Mouse (Mus musculus): Measurements from ENCODE around the gene Tbc1d9b.
"Not testable (repeated sequence)": the region's sequence is repeated elsewhere in the genome, so short reads cannot be mapped to it uniquely, and the experiment has no call there.

The Tbc1d9b gene

DNA sequence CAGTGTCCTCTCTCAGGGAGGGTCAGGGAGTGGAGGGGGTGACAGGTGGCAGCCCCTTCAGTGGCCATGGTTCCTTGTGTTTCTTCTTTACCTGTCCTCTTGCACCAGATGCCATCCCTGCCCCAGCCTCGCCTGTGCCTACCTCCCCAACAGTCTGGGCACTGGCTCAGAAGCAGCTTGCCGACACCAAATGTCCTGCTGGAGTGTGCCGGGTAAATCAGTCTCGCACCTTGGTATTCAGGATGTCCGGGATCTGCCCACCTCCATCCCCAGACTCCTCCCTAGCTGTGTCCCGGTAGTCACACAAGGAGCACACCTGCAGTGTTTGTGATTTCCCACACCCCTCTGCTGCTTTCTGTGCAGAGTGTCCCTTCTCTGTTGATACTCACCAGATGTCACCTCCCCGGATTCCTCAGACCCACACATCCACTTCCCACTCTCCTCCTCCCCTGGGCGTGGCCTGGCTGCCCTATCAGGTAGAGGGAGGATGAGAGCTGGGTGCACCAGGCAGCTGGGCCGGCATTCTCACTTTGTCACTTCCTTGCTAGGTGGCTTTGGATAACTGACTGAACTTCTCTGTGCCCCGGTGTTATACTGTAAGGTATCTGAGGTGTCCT lies 7.1 kb downstream of the Tbc1d9b start:
- DNase-seq (ENCODE audit: low read depth): no peak

DNA sequence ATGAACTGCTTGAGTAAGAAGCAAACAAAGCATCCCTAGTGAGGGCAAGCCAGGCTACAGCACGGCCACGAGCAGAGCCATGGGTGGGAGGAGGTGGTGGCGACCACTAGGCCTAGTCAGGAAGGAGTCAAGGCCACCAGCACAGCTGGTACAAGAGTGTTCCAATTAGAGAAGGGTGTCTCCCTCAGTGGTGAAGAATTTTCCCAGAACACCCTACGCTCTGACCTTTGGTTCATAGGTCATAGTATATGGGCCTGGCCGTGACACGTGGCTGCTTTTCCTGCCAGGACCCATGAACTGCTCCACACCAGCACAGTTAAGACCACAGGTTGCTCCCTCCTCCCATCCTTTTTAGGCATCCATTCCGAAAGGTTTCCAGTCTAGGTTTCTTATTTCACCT lies 8.4 kb downstream of the Tbc1d9b start:
- no peak for DNase-seq (ENCODE audit: low read depth)

DNA sequence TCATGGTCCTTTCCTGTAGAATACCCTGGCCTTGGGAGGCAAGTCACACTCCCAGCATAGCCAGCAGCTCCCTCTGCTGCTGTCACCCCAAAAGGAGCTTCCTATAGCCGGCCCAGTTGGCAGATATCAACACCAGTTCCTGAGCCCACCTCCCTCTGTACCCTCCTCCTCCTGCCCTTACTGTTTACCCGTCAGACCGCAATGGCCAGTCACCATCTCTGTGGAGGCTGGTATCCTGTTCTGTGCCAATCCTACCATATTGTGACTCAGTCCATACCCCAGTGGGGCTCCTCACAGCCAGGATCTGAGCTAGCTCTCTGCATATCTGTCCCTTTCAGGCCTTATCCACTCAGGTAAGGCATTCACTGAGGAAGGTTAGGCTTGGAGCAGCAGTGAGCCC lies 14.3 kb downstream of the Tbc1d9b start:
- no peak for DNase-seq (ENCODE audit: low read depth)

DNA sequence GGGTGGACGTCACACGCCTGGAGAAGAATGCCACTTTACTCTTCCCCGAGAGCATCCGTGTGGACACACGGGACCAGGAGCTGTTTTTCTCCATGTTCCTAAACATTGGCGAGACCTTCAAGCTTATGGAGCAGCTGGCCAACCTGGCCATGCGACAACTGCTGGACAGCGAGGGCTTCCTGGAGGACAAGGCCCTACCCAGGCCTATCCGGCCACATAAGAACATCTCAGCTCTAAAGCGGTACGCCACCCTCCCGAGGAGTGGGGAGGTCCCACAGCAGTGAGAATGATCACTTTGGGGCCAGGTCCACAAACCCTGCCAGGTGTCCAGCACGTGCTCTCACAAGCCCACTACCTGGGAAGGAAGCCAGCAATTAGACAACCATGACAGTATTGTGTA lies 14.9 kb downstream of the Tbc1d9b start:
- DNase-seq (ENCODE audit: low read depth): no peak

DNA sequence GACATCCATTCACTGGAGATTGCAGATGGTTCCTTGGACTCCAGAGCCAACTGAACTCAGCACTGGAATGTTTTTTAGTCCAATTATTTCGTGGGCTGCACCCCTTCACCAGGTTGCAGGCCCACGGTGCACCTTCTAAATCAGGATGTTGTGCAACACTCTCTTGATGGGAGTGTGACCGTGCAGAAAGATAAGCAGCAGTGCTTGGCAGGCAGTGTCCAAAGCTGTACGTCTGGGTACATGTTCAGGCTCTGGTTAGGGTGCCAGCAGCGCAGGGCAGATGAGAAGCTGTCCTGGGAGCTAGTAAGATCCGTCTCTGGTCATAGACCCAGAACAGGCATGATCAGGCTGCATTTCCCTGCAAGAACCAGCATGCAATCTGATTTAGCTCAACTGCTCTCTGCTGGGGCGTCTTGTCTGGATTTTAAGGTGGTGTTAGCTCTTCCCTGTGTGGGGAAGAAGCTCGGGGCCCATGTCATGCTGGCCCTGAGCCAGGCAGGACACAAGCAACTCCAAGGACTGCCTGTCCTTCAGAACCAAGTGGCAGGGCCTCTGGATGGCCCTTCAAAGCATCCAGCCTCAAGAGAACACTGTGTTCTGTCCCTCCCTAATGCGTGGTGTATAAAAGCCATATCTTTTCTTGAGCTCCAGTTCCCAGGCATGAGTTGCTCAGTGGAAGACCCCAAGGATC lies 16.2 kb downstream of the Tbc1d9b start:
- DNase-seq (ENCODE audit: low read depth): no peak

DNA sequence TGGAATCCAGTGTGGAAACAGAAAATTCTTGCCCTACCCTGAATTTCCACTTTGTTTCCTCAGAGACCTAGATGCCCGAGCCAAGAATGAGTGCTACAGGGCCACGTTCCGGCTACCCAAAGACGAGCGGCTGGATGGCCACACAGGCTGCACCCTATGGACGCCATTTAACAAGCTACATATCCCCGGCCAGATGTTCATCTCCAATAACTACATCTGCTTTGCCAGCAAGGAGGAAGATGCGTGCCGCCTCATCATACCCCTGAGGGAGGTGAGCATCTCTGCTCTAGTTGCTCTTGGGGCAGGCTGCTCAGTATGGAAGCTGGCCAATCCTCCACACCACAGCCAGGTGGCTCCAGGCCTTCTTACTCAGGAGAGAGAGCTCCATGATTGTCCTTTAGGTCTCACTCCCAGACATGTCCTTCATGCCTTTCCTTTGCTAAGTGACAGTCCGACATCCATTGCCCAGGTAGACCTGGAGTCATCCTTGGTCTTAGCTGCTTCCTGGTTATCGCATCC lies 16.8 kb downstream of the Tbc1d9b start:
- no peak for DNase-seq (ENCODE audit: low read depth)

DNA sequence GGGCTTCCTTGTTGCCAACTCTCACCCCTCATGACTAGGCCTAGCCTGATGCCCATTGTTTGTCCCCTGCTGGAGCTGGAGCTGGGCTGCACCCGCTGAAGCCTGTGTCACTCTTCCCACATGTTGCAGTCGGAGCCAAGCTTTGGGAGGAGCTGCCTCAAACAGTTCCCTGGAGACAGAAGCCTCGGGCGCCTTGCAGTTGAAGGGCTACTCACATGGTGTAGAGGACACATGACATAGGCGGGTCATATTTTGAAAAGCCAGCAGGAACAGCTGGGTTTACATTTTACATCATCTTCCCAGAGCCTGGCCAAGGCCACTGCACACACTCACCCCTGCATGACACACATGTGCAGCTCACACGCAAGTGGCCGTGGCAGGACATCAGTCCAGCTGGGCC lies 18.0 kb downstream of the Tbc1d9b start:
- no peak for DNase-seq (ENCODE audit: low read depth)

DNA sequence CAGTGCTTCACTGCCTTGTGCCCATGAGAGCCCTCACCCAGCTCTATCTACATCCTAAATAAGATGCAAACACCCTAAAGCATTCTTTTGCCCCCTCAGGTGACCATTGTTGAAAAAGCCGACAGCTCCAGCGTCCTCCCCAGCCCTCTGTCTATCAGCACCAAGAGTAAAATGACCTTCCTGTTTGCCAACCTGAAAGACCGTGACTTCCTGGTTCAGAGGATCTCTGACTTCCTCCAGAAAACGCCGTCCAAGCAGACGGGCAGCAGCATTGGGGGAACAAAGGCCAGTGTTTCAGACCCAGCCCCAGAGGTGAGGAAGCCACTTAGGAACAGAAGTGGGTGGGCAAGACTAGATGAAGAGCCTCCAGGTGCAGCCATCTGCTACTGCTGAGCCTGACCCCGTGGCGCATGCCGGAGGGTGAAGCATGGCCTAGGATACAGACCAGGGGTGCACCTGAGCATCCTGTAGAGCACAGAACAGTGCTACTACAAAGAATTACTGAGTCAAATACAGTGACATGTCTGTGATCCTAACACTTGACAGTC lies 18.5 kb downstream of the Tbc1d9b start:
- no peak for DNase-seq (ENCODE audit: low read depth)

DNA sequence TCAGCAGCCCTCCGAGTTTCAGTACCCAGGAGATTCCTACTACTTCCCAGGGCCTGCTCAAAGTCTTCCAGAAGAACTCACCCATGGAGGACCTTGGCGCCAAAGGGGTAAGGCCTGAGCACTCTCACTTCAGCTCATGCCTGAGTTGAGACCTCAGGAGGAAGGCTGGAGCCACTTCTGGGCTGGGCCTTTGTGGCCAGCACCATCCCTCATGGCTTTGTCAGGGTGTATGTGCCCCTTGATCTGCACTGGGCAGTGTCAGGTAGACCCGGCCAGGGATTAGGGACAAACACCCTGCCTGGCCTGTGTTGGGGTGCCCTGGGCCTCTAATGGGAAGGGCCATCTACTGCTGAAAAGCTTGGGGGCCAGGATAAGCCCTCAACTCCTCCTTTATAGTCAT lies 20.2 kb downstream of the Tbc1d9b start:
- DNase-seq (ENCODE audit: low read depth): no peak

DNA sequence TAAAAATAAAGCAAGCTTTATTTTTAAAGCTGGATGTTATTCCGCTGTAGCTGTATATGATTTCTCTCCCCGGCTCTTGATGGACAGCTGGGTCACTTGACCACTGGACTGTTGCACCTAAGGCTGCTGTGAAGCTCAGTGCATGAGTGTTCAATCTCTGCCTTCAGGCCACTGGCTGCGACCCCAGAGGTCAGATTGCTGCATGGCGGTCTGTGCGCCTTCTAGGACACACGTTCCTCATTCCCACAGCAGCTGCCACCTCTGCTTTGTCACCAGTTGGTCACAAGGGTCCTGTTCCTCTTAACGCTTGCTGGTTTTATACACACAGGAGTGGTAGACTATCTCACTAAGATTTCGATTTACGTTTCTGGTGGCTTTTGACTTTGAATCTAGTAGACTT lies 23.0 kb downstream of the Tbc1d9b start:
- DNase-seq (ENCODE audit: low read depth): no peak

DNA sequence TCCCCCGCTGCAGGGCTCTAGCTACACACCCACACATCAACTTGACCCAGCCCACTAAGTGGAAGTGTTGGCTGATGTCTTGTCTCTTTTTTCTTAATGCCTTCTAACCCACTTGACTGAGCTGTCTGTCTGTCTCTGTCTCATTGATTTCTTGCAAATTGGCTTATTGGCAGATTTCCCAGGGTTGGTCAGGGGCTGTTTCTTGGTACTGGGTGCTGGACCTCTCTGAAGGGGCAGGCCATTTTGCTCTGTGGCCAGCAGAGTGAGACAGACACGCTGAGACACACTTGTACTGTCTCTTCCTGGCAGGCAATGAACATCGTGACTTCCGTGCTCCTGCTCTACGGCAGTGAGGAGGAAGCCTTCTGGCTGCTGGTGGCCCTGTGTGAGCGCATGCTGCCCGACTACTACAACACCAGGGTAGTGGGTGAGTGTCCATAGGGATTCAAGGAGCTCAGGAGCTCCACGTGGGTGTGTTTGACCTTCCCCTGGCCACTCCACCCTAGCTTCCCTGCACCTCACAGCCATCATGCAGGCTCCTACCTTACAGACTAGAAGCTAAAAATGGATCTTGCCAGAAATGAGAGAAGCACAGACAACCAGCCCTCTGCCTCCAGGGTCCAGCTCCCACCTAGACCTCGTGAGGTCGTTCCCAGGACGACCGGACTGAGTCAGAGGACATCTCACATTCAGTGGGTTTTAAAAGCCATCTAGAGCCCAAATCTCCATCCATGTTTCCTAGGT lies 23.8 kb downstream of the Tbc1d9b start:
- DNase-seq (ENCODE audit: low read depth): no peak

DNA sequence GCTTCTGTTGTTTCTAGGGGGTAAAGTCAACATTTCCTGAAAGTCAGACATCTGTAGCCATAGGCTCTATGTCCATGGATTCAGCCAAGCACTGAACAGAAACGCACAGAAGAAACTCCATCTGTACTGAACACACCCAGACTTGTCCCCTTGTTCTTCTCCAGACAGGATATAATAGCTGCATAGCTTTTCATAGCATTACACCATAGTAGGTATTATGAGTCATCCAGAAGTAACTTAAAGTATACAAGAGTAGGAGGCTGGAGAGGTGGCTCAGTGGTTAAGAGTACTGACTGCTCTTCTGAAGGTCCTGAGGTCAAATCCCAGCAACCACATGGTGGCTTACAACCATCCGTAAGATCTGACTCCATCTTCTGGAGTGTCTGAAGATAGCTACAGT lies 24.6 kb downstream of the Tbc1d9b start:
- DNase-seq (ENCODE audit: low read depth): no peak

DNA sequence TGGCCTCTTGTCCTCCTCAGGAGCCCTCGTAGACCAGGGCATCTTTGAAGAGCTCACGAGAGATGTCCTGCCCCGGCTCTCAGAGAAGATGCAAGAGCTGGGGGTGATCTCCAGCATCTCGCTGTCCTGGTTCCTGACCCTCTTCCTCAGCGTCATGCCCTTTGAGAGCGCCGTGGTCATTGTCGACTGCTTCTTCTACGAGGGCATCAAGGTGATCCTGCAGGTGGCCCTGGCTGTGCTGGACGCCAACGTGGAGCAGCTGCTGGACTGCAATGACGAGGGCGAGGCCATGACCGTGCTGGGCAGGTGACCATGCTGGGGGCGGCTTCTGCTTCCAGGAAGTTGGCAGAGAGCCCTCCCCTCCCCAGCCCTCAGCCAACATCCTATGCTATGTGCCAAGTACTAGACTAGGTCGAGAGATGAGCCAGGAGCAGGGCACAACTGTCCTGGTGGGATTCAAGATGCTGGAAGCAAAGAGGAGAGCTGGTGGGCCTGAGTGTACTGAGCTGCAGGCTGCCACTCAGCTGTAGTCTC lies 25.6 kb downstream of the Tbc1d9b start:
- DNase-seq (ENCODE audit: low read depth): no peak

DNA sequence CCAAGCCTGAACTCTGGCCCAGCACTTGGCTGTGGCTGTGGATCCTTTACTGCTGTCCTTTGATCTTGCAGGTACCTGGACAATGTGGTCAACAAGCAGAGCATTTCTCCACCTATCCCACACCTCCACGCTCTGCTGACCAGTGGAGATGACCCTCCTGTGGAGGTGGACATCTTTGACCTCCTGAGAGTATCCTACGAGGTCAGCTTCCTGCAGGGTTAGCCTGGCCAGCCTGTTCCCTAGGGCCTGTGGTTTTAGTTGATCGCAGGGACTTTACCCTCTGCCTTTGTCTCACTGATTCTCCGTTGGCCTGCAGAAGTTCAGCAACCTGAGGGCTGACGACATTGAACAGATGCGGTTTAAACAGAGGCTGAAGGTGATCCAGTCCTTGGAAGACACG lies 27.1 kb downstream of the Tbc1d9b start:
- DNase-seq (ENCODE audit: low read depth): no peak

DNA sequence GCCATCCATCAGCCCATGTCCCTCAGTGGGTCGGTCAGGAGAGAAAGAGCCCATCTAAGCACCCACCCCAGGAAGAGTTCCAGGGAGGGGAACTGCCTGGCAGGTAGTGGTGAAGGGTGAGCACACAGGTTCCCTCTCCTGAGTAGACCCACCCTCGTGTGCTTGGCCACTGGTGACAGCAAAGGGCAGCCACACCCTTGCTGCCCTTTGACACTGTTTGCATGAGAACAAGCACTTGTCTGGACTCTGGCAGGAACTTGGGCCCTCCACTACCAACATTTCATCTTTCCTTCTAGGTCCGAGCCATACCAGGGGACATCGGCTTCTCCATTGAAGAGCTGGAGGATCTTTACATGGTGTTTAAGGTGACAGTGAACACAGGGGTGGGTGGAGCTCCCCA lies 28.2 kb downstream of the Tbc1d9b start:
- no peak for DNase-seq (ENCODE audit: low read depth)

DNA sequence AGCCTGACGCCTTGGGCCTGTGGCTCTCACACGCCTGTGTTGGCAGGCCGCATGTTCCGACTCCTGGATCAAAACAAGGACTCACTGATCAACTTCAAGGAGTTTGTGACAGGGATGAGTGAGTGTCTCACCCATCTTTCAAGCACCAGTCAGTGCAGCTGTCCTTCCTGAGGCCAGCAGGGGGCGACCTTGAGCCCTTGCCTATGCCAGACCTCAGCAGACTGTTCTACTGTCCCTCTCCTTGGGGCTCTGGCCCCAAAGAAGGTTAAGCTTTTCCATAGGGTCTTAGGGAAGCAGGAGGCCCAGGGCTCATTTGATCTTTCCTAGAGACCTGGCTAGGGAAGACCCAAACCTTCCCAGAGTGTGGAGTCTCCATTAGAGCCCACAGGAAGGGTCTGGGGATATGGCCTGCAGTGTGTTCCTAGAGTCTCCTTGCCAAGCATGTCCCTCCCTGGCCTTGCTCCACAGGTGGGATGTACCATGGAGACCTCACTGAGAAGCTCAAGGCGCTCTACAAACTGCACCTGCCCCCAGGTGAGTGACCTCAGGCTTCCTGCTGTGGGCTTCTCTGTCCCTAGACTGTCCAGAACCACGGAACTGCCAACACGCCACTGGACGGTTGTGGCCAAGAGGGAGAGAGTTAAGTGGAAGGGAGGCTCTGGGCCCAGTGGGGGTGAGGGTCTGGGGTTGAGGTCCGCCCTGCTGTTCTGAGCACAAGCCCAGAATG lies 30.5 kb downstream of the Tbc1d9b start:
- DNase-seq (ENCODE audit: low read depth): peak; percentile 50

DNA sequence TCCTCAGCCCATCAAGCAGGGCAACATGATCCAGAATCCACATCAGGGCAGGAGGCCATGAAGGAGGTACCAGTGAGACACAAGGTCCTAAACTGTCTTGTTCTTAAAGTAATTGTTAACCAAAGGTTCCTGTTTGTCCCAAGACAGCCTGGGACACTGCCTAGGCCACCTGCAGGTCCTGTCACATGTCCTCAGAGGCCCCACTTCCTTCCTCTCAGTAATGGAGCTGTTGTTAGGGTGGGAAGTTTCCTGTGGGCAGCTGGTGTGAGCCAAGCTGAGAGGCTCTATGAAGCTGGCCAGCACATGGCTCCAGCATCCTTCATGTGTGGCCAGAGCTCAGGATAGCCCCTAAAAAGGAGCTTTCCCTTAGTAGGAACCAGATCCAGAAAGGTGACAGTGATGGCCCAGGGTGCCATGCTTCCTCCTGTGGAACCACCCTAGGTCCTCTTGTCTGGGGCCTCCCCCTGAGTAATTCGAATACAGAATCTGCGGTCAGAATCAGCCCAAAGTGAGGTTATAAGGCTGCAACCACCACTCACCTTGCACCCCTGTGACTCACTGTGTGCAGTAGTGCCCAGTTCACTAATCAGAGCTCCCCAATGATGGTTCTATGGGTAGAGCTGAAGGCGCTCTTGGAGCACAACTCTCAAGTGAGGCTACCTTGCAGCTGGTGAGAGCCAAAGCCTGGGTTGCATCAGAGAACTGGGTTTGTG lies 31.3 kb downstream of the Tbc1d9b start:
- DNase-seq (ENCODE audit: low read depth): no peak

DNA sequence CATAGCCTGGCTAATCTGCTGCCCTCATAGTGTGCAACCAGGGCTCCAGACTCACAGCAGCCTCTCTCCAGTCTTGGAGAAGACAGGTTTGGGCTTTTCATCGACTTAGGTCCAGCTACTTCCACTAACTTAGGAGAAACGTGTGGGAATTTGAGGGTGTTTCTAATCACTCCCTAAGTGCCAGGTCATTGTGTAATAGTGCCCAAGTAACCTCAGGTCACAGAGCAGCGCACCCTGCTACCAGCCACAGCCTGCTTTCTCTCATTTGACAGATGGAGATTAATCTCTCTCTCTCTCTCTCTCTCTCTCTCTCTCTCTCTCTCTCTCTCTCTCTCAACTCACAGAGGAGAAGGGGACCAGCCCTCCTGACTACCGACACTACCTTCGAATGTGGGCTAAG lies 37.2 kb downstream of the Tbc1d9b start:
- no peak for DNase-seq (ENCODE audit: low read depth)

DNA sequence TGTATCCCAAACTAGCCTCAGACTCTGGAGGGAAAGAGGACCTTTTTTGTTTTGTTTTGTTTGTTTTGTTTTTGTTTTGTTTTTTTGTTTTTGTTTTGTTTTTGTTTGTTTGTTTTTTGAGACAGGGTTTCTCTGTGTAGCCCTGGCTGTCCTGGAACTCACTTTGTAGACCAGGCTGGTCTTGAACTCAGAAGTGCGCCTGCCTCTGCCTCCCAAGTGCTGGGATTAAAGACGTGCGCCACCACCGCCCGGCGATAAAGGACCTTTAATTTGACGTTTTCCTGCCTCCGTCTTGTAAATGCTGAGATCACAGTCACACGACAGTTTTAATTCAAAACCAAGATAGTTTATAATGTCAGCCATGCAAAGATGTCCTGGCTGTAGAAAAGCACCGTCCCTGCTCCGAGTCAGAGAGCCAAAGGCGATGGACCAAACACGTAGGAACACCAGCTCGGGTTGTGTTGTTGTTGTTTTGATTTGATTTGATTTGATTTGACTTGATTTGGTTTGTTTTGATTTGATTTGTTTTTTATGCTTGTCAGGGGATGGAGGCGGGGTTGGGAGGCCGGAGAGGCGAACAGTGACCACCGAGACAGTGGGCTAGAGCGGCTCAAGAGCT lies 43.0 kb downstream of the Tbc1d9b start, which contains the start of gene Mrnip:
Mrnip (plus strand) TSS at position 334 of the 619 bp plus-strand sequence.
- DNase-seq (ENCODE audit: low read depth): not testable (repeated sequence)

DNA sequence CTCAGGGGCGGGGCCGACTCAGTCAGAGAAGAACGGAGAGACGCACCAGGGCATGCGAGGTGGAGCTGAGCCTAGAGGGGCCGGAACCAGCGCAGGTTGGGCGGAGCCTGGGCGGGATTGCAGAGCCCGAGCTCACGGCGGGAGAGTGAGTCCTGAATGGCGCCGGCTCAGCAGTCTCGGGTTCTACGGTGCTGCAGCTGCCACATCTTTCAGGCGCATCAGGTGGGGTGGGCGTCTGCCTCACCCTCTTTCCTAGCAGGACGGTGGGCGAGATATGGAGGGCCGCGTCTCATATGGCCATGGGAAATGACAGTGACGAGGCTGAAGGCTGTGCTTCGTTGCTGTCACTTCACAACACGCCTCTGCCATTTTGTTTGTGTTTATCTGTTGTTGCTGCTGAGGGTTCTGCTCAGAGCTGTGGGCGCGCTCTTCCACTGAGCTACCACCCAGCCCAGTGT lies 43.6 kb downstream of the Tbc1d9b start:
- peak; percentile 98 for DNase-seq (ENCODE audit: low read depth)

DNA sequence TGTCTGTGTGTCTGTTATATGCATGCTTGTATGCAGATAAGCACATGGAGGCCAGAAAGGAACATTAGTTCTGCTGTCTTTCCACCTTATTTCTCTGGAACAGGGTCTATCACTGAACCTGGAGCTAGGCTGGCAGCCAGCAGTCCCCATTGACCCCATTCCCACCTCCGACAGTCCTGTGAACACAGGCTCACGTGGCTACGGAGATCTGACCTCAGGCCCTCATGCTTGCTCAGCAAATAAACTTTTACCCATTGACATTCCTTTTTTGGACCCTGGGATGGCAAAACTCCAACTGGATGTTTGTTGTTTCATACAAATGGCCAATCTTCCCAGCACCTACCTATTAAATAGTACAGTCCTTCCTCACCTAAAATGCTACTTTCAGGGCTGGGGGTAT lies 45.2 kb downstream of the Tbc1d9b start:
- DNase-seq (ENCODE audit: low read depth): no peak
